Mouse (Mus musculus) kidney, embryonic 16.5 days (tissue): Measurements from ENCODE around the gene Zfp689. TPM values are rescaled to one million over a fixed set of nuclear protein-coding genes. Genes with fewer than 3 reads are reported as not detected.
A peak's percentile ranks its signal among the peaks of the same experiment; 100 is the strongest.
"Not testable (repeated sequence)": the region's sequence is repeated elsewhere in the genome, so short reads cannot be mapped to it uniquely, and the experiment has no call there.

ENCODE experiments used
- ATAC-seq: fragments of 200-750 bp; cut with Nextera tagmentation; 2 replicates; pipeline ENCODE4 v1.8.0; 2017; ENCODE audit warnings: moderate TSS enrichment; ENCODE audit not compliant: low FRiP score, low TSS enrichment
- H3K27ac ChIP-seq: fragments of 300-500 bp; sonication (generic); 2 replicates; pipeline ENCODE4 v1.5.1; 2014; ENCODE audit warnings: low read length
- H3K27me3 ChIP-seq: fragments of 300-500 bp; sonication (generic); 2 replicates; pipeline ENCODE4 v1.6.1; 2014; ENCODE audit warnings: low read length, control low read depth, mixed read lengths; ENCODE audit not compliant: insufficient read depth
- H3K36me3 ChIP-seq: fragments of 300-500 bp; sonication (generic); 2 replicates; pipeline ENCODE4 v1.6.1; 2014; ENCODE audit warnings: low read length, control low read depth, mixed read lengths; ENCODE audit not compliant: insufficient read depth
- H3K4me1 ChIP-seq: fragments of 300-500 bp; sonication (generic); 2 replicates; pipeline ENCODE4 v1.6.1; 2014; ENCODE audit warnings: low read length, control low read depth, mixed read lengths; ENCODE audit not compliant: insufficient read depth
- H3K4me2 ChIP-seq: fragments of 300-500 bp; sonication (generic); replicated peaks from 2 replicates; pipeline ENCODE4 v1.6.1; 2014; ENCODE audit warnings: low read depth, low read length
- H3K4me3 ChIP-seq: fragments of 300-500 bp; sonication (generic); 2 replicates; pipeline ENCODE4 v1.5.1; 2014; ENCODE audit warnings: mild to moderate bottlenecking, low read length
- H3K9ac ChIP-seq: fragments of 300-500 bp; sonication (generic); replicated peaks from 2 replicates; pipeline ENCODE4 v1.6.1; 2014; ENCODE audit warnings: low read length
- H3K9me3 ChIP-seq: fragments of 300-500 bp; sonication (generic); 2 replicates; pipeline ENCODE4 v1.6.1; 2016; ENCODE audit warnings: low read length, control low read depth
- WGBS: fragments of 180-500 bp; shearing (Covaris S2); extraction: QIAGEN DNeasy Blood & Tissue Kit; methylation state at CpG from one replicate; pipeline ENCODE4 v1.1.7; 2014; 5-methylcytosine and 5-hydroxymethylcytosine counted together
- polyA plus RNA-seq: library from polyadenylated mRNA; unstranded; fragments of >200 nt; fragmentation: Nextera tagmentation; extraction: Ambion mirVana; gene quantifications from 2 replicates; pipeline ENCODE4 v1.2.1, GENCODE M21; 2015

Zfp689 gene
- 8.4 TPM in 2 replicates for polyA plus RNA-seq

DNA sequence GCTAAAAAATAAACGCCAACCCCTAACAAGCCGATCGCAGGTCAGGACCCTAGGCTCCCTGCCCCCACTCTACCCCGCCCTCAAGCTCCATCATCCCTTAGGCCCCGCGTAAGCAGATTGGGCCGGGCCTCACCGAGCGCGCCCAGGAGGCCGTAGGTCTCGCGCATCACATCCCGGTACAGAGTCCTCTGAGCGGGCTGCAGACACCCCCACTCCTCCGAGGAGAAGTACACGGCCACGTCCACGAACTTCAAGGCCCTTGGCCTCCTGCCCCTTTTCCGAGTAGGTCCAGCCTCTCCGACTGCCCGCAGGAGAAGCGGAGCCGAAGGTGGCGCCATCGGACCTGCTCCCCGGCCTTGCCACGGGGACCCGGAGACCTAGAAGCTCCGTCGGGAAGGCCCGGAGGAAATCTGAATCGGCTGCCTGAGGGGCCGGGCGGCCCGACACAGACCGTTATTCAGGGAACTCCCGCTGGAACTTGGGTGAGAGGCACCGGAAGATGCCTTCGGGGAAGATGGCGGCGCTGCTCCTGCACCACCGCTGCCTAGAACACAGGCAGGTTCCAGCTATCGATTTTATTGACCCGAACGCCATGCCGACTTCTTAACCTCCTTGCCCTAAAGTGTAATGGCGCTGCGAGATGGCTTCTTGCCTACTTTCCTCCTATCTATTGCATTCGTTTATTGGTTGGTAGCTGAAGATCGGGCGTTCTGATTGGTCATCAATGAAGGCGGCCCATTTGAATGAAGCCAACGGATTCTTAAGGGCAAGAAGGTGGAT, at the start of gene Zfp689:
Gene Zfp689 (minus strand): TSS at position 638 of the 780 bp plus-strand sequence.
- Histone ChIP-seq H3K27me3 (no peaks in the 10 kb centered on the region), H3K9me3 (no peaks in the 10 kb centered on the region), H3K27ac (peak within 1 kb of the TSS; percentile 96), H3K4me3 (peak within 1 kb of the TSS; percentile 98), H3K36me3 (peaks cover 25% of the 10 kb centered on the region), H3K4me1 (peaks cover 33% of the 10 kb centered on the region), H3K4me2 (peak within 1 kb of the TSS; percentile 91), H3K9ac (peak within 1 kb of the TSS; percentile 96)
- under 1% methylated on average over 54 of the region's 54 CpGs for WGBS
- peak; percentile 92 for ATAC-seq

DNA sequence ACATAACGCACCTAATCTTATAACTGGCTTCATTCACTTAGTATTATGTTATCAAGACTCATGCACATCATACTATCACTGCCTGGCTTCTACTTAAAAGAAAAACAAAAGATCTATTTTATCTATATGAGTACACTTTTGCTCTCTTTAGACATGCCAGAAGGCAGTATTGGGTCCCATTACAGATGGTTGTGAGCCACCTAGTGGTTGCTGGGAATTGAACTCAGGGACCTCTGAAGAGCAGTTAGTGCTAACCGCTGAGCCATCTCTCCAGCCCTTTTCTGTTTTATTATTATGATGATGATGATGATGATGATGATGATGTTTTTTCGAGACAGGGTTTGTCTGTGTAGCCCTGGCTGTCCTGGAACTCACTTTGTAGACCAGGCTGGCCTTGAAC, 49.4 kb upstream of the Zfp689 start:
- Histone ChIP-seq H3K4me1 (no peaks in the 10 kb centered on the region), H3K9me3 (no peaks in the 10 kb centered on the region), H3K4me2 (no peak overlapping the region), H3K36me3 (no peaks in the 10 kb centered on the region), H3K4me3 (no peak overlapping the region), H3K27me3 (no peaks in the 10 kb centered on the region), H3K9ac (no peak overlapping the region), H3K27ac (no peak overlapping the region)
- WGBS = 43% methylated on average over 3 of the region's 3 CpGs
- ATAC-seq = no peak

DNA sequence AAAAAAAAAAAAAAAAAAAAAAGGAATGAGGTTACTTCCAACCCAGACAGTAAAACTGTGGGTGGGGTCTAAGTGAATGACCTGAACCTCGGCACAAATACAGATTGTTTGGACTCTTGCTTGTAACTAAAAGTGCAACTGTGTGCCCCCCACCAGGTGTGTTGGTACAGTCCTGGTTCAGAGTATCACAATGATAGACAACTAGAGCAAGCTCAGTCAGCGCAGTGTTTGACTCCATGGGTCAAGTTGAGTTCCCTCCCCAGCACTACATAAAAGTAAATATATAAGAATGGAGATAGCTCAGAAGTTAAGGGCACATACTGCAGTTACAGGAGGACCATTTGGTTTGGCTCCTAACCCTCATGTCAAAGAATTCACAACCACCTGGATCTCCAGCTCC, 48.4 kb upstream of the Zfp689 start:
- Histone ChIP-seq H3K4me1 (no peaks in the 10 kb centered on the region), H3K27ac (no peak overlapping the region), H3K4me3 (no peak overlapping the region), H3K36me3 (0 out of 2 replicates have a peak, but pooled peaks cover 2% of the 10 kb centered on the region), H3K9ac (no peak overlapping the region), H3K9me3 (no peaks in the 10 kb centered on the region), H3K27me3 (no peaks in the 10 kb centered on the region), H3K4me2 (no peak overlapping the region)
- 75% methylated on average over 2 of the region's 2 CpGs for WGBS
- ATAC-seq = no peak

DNA sequence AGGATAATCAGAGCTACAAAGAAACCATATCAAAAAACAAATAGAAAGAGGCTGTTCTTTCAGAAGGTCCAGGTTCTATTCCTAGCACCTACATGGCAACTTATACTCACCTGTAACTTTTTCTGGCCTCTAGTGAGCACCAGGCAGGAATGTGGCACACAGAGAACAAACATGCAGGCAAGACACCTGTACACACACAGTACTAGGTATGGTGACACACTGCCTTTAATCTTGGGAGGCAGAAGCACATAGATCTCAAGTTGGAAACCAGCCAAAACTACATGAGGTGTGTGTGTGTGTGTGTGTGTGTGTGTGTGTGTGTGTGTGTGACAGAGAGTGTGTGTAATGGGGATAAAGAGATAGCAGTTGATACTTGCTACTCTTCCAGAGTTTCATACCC, 45.7 kb upstream of the Zfp689 start:
- Histone ChIP-seq H3K27ac (no peak overlapping the region), H3K4me3 (no peak overlapping the region), H3K27me3 (no peaks in the 10 kb centered on the region), H3K4me1 (no peaks in the 10 kb centered on the region), H3K36me3 (peaks cover 20% of the 10 kb centered on the region), H3K9ac (no peak overlapping the region), H3K9me3 (no peaks in the 10 kb centered on the region), H3K4me2 (no peak overlapping the region)
- no peak for ATAC-seq

DNA sequence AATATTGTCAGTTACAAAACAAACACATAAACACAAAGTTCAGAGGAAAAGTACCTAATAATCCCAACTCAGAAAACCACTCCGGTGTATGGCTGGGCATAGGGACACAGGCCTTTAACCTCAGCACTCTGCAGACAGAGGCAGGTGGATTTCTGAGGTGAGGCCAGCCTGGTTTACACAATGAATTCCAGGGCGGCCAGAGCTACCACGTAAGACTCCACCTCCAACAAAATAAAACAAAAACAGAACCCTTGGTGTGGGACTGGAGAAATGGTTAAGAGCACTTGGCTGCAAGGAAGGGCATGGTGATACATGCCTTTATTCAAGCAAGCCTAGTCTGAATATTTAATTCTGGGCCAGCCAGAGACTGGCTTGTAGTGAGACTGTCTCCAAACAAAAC, 42.9 kb upstream of the Zfp689 start:
- Histone ChIP-seq H3K9me3 (no peaks in the 10 kb centered on the region), H3K36me3 (peaks cover 45% of the 10 kb centered on the region), H3K27ac (no peak overlapping the region), H3K4me3 (no peak overlapping the region), H3K4me1 (no peaks in the 10 kb centered on the region), H3K4me2 (no peak overlapping the region), H3K9ac (no peak overlapping the region), H3K27me3 (no peaks in the 10 kb centered on the region)
- 86% methylated on average over 3 of the region's 3 CpGs for WGBS
- ATAC-seq = no peak

DNA sequence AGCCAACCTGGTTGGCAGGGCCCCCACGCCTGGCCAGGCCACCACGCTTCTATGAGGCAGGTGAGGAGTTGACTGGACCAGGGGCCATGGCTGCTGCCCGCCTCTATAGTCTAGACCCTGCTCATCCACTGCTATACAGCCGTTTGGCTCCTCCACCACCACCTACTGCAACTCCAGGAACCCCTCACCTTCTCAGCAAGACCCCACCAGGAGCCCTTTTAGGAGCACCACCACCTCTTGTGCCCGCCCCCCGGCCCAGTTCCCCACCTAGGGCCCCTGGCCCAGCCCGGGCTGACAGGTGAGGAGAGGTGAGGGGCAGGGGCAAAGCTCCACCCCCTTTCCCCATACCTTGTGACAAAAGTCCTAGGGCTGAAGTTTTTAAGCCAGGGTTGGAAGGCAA, 41.0 kb upstream of the Zfp689 start:
- Histone ChIP-seq H3K27me3 (no peaks in the 10 kb centered on the region), H3K4me2 (no peak overlapping the region), H3K9me3 (no peaks in the 10 kb centered on the region), H3K4me3 (no peak overlapping the region), H3K4me1 (no peaks in the 10 kb centered on the region), H3K27ac (no peak overlapping the region), H3K36me3 (peaks cover 55% of the 10 kb centered on the region), H3K9ac (no peak overlapping the region)
- 91% methylated on average over 7 of the region's 7 CpGs for WGBS
- no peak for ATAC-seq

DNA sequence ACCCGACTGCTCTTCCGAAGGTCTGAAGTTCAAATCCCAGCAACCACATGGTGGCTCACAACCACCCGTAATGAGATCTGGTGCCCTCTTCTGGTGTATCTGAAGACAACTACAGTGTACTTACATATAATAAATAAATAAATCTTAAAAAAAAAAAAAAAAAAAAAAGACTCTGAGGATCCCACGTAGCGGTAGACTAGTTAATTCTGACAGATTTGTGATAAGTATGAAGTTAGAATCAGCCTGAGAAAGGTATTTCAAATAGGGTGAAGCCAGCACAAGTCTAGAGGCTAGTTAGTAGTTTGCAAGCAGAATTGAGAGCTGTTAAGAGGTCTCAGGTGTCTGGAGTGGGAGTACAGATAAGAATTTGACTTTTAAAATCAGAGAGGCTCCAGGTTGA, 39.4 kb upstream of the Zfp689 start:
- not testable (repeated sequence) for H3K9me3 ChIP-seq, H3K4me3 ChIP-seq, H3K9ac ChIP-seq, ATAC-seq, H3K4me2 ChIP-seq, H3K4me1 ChIP-seq, H3K27me3 ChIP-seq, H3K27ac ChIP-seq
- H3K36me3 ChIP-seq = peaks cover 60% of the 10 kb centered on the region
- WGBS = 93% methylated on average over 4 of the region's 5 CpGs

DNA sequence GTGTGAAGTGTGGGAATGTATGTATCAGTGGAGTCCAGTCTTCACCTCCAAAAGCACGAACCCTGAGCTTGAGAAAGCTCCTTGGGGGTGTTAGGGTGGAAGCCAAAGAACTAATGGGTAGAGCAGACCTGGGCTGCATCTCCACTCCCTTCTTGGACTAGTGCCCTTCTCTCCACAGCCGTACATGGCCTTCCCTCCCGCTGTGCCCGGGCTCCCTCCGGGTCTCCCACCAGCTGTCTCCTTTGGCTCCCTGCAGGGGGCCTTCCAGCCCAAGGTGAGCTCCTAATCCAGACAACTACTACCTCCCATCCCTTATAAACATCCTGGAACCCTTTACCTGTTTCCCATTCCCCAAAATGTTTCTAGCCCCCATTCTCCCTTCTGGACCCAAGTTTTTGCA, 36.5 kb upstream of the Zfp689 start:
- Histone ChIP-seq H3K4me3 (no peak overlapping the region), H3K4me1 (peaks cover 6% of the 10 kb centered on the region), H3K27ac (no peak overlapping the region), H3K9me3 (no peaks in the 10 kb centered on the region), H3K9ac (no peak overlapping the region), H3K4me2 (no peak overlapping the region), H3K27me3 (no peaks in the 10 kb centered on the region), H3K36me3 (peaks cover 60% of the 10 kb centered on the region)
- WGBS = 83% methylated on average over 5 of the region's 5 CpGs
- ATAC-seq = no peak

DNA sequence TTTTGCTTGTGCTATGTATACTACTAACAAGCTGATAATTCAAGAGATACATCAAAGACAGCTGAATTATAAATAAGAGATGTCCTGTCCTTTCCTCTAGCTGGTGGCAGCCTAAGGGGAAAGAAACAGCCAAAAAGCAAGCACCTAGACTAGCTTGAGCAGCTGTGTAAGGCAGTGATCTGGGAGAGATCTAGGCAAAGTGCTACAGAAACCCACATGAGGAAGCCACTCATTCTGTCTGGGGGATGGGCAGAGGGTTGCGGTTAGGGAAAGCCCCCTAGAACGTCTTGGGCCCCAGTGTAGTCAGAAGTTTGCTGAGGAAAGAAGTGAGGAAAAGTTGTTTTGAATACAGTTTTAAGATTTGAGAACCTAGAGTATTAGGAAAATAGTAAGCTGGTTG, 31.4 kb upstream of the Zfp689 start:
- H3K4me1 ChIP-seq = peaks cover 16% of the 10 kb centered on the region
- H3K27me3 ChIP-seq = no peaks in the 10 kb centered on the region
- H3K9me3 ChIP-seq = no peaks in the 10 kb centered on the region
- peak overlapping the region; percentile 94 for H3K9ac ChIP-seq
- 61% methylated on average over 2 of the region's 2 CpGs for WGBS
- H3K4me2 ChIP-seq = peak overlapping the region; percentile 76
- ATAC-seq = no peak
- H3K27ac ChIP-seq = peak overlapping the region; percentile 98; the same call in 1 of the 2 replicates
- peak overlapping the region; percentile 92 for H3K4me3 ChIP-seq
- H3K36me3 ChIP-seq = peaks cover 33% of the 10 kb centered on the region
